Mouse (Mus musculus): ENCODE data around the gene Adap1. TPM values are rescaled to one million over a fixed set of nuclear protein-coding genes. Genes with fewer than 3 reads are reported as not detected.
A peak's percentile ranks its signal among the peaks of the same experiment; 100 is the strongest.

Gene Adap1
- 0.26 and 0.46 TPM in 2 replicates for polyA plus RNA-seq (2016; fragmentation: Nextera tagmentation; extraction: Ambion mirVana)

DNA sequence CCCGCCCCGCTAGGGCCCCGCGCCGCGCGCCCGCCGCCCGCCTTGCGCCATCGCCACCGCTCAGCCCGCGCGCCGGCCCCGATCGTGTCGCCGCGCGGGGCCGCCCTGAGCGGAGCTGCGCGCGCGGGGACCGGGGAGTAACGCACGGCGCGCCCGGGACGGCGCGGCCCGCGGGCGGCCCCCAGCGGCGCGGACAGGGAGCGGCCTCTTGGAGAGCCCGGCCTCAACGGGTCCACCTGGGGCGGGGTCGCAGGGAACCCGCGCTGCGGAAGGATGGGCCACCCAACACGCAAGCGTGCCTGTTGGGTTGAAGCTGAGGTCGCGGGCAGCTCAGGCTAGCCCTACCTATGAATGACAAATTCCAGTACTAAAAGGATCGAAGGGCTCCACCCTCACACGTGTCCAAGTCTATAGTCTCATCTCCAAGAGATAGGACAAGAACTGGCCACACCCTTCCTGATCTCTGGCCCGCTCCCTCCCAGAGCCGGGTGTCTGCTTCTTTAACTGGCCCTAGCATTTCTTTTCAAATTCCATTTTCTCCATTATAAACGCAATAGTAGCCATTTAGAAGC, at the start of gene Adap1:
Adap1 (minus strand) TSS at position 228 of the 572 bp plus-strand sequence.
- H3K27me3 ChIP-seq (ENCODE audit: low read depth, poor library complexity, severe bottlenecking) = peaks cover 76% of the 10 kb centered on the region
- H3K36me3 ChIP-seq = no peaks in the 10 kb centered on the region
- H3K4me3 ChIP-seq = peak within 1 kb of the TSS; percentile 65
- H3K9me3 ChIP-seq (replicated peaks) = no peaks in the 10 kb centered on the region
- H3K27ac ChIP-seq = 0 out of 2 replicates have a peak within 1 kb of the TSS, but pooled peaks have one; percentile 9
- WGBS = 8% methylated on average over 61 of the region's 61 CpGs
- peaks cover 19% of the 10 kb centered on the region for H3K4me1 ChIP-seq
- peak; percentile 62 for DNase-seq (ENCODE audit: low spot score)

GRCm38 (mm10) chr5:139374841-139375240, 49.4 kb upstream of the Adap1 start:
- peaks cover 60% of the 10 kb centered on the region for H3K4me1 ChIP-seq
- no peaks in the 10 kb centered on the region for H3K36me3 ChIP-seq
- WGBS = 89% methylated on average over 2 of the region's 2 CpGs
- H3K4me3 ChIP-seq = no peak overlapping the region
- H3K9me3 ChIP-seq (replicated peaks) = no peaks in the 10 kb centered on the region
- H3K27me3 ChIP-seq (ENCODE audit: low read depth, poor library complexity, severe bottlenecking) = no peaks in the 10 kb centered on the region
- no peak overlapping the region for H3K27ac ChIP-seq
- DNase-seq (ENCODE audit: low spot score) = no peak

GRCm38 (mm10) chr5:139373889-139374444, 48.5 kb upstream of the Adap1 start:
- no peak for DNase-seq (ENCODE audit: low spot score)
- Histone ChIP-seq H3K27ac (no peak overlapping the region), H3K9me3 (replicated peaks) (no peaks in the 10 kb centered on the region), H3K4me3 (no peak overlapping the region), H3K4me1 (peaks cover 52% of the 10 kb centered on the region), H3K36me3 (no peaks in the 10 kb centered on the region), H3K27me3 (ENCODE audit: low read depth, poor library complexity, severe bottlenecking) (no peaks in the 10 kb centered on the region)
- 85% methylated on average over 6 of the region's 6 CpGs for WGBS

DNA sequence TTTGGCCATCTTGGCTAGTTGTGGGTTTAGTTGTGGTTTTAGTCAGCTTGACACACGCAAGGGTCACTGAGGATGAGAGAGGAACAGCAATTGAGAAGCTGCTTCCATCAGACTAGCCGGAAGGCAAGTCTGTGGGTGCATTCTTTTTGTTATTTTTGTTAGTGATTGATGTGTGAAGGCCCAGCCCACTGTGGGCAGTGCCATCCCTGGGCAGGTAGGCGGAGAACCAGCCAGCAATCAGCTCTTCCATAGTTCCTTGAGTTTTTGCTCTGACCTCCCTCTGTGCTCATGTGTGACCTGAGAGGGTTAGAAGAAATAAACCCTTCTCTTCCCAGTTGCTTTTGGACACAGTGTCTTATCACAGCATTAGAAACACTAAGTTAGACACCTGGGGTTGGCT, 47.7 kb upstream of the Adap1 start:
- no peaks in the 10 kb centered on the region for H3K36me3 ChIP-seq
- peaks cover 46% of the 10 kb centered on the region for H3K4me1 ChIP-seq
- H3K4me3 ChIP-seq = no peak overlapping the region
- no peak overlapping the region for H3K27ac ChIP-seq
- WGBS = 83% methylated on average over 3 of the region's 3 CpGs
- H3K9me3 ChIP-seq (replicated peaks) = no peaks in the 10 kb centered on the region
- no peak for DNase-seq (ENCODE audit: low spot score)
- no peaks in the 10 kb centered on the region for H3K27me3 ChIP-seq (ENCODE audit: low read depth, poor library complexity, severe bottlenecking)

- peak; percentile 96 for DNase-seq (ENCODE audit: low spot score)
- no peaks in the 10 kb centered on the region for H3K9me3 ChIP-seq (replicated peaks)
- H3K27me3 ChIP-seq (ENCODE audit: low read depth, poor library complexity, severe bottlenecking) = no peaks in the 10 kb centered on the region
- 2% methylated on average over 39 of the region's 39 CpGs for WGBS
- H3K4me3 ChIP-seq = peak overlapping the region; percentile 77
- peak overlapping the region; percentile 98 for H3K27ac ChIP-seq
- H3K4me1 ChIP-seq = peaks cover 34% of the 10 kb centered on the region
- no peaks in the 10 kb centered on the region for H3K36me3 ChIP-seq
These were observed 46.4 kb upstream of the Adap1 start for GRCm38 (mm10) chr5:139371631-139372401.

GRCm38 (mm10) chr5:139371118-139371517, 45.7 kb upstream of the Adap1 start:
- 68% methylated on average over 5 of the region's 5 CpGs for WGBS
- Histone ChIP-seq H3K4me1 (peaks cover 38% of the 10 kb centered on the region), H3K27ac (peak overlapping the region; percentile 98)

GRCm38 (mm10) chr5:139370336-139370735, 44.9 kb upstream of the Adap1 start:
- H3K9me3 ChIP-seq (replicated peaks) = no peaks in the 10 kb centered on the region
- H3K27ac ChIP-seq = peak overlapping the region; percentile 19; the same call in 1 of the 2 replicates
- no peaks in the 10 kb centered on the region for H3K36me3 ChIP-seq
- H3K27me3 ChIP-seq (ENCODE audit: low read depth, poor library complexity, severe bottlenecking) = no peaks in the 10 kb centered on the region
- WGBS = 85% methylated on average over 6 of the region's 6 CpGs
- peaks cover 44% of the 10 kb centered on the region for H3K4me1 ChIP-seq
- DNase-seq (ENCODE audit: low spot score) = no peak
- H3K4me3 ChIP-seq = no peak overlapping the region

More at GRCm38 (mm10) chr5:139371118-139371517, 45.7 kb upstream of the Adap1 start:
- no peak for DNase-seq (ENCODE audit: low spot score)
- Histone ChIP-seq H3K9me3 (replicated peaks) (no peaks in the 10 kb centered on the region), H3K36me3 (no peaks in the 10 kb centered on the region), H3K4me3 (peak overlapping the region; percentile 77), H3K27me3 (ENCODE audit: low read depth, poor library complexity, severe bottlenecking) (no peaks in the 10 kb centered on the region)

DNA sequence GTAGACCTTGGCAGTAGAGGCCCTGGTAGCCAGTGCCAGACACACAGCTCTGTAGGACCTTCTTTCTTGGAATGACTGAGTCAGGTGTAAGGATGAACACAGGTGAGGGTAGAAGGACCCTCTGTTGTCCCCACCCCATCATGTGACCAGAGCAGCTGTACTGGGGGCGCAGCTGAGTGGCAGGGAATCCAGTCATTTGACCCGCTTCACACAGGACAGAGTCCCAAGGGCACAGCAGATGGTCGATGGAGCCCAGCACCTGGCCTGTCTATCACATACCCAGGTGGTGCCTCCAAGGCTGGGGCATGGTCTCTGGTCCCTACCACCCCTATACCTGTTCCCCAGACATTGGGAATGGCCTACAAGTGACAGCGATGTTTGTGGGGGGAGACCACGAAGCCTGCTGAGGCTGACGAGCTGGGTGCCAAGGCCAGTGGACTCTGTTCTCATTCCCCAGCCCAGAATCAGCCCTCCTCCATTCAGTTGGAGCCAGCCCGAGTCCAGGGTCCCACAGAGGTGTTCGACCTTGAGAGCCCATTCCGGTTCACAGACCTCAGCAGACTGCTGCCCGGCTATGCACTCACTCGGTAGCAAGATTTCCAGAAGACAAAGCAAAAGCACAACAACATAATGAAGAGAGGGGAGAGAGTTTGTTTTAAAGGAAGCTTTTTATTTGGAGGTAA, 43.4 kb upstream of the Adap1 start:
- no peak overlapping the region for H3K27ac ChIP-seq
- H3K27me3 ChIP-seq (ENCODE audit: low read depth, poor library complexity, severe bottlenecking) = no peaks in the 10 kb centered on the region
- peaks cover 51% of the 10 kb centered on the region for H3K4me1 ChIP-seq
- peaks cover 1% of the 10 kb centered on the region; the same call in 1 of the 2 replicates for H3K36me3 ChIP-seq
- H3K9me3 ChIP-seq (replicated peaks) = no peaks in the 10 kb centered on the region
- no peak for DNase-seq (ENCODE audit: low spot score)
- WGBS = 86% methylated on average over 11 of the region's 11 CpGs
- H3K4me3 ChIP-seq = no peak overlapping the region

- WGBS = 94% methylated on average over 4 of the region's 4 CpGs
- H3K36me3 ChIP-seq = peaks cover 7% of the 10 kb centered on the region; the same call in 1 of the 2 replicates
- no peak for DNase-seq (ENCODE audit: low spot score)
- H3K4me3 ChIP-seq = no peak overlapping the region
- H3K4me1 ChIP-seq = peaks cover 51% of the 10 kb centered on the region
- no peaks in the 10 kb centered on the region for H3K27me3 ChIP-seq (ENCODE audit: low read depth, poor library complexity, severe bottlenecking)
- no peaks in the 10 kb centered on the region for H3K9me3 ChIP-seq (replicated peaks)
- no peak overlapping the region for H3K27ac ChIP-seq
These were observed 42.5 kb upstream of the Adap1 start for GRCm38 (mm10) chr5:139367884-139368458.

GRCm38 (mm10) chr5:139366484-139366883, 41.1 kb upstream of the Adap1 start:
- Histone ChIP-seq H3K9me3 (replicated peaks) (no peaks in the 10 kb centered on the region), H3K27ac (0 out of 2 replicates have a peak overlapping the region, but pooled peaks have one; percentile 25), H3K4me1 (peaks cover 44% of the 10 kb centered on the region), H3K4me3 (no peak overlapping the region), H3K36me3 (peaks cover 14% of the 10 kb centered on the region; the same call in 1 of the 2 replicates), H3K27me3 (ENCODE audit: low read depth, poor library complexity, severe bottlenecking) (no peaks in the 10 kb centered on the region)
- WGBS = 84% methylated on average over 11 of the region's 11 CpGs
- DNase-seq (ENCODE audit: low spot score) = no peak

GRCm38 (mm10) chr5:139365827-139366226, 40.4 kb upstream of the Adap1 start:
- 89% methylated on average over 1 of the region's 1 CpGs for WGBS
- H3K27ac ChIP-seq = no peak overlapping the region
- no peaks in the 10 kb centered on the region for H3K27me3 ChIP-seq (ENCODE audit: low read depth, poor library complexity, severe bottlenecking)
- peaks cover 42% of the 10 kb centered on the region for H3K4me1 ChIP-seq
- H3K36me3 ChIP-seq = peaks cover 18% of the 10 kb centered on the region; the same call in 1 of the 2 replicates
- H3K4me3 ChIP-seq = no peak overlapping the region
- H3K9me3 ChIP-seq (replicated peaks) = no peaks in the 10 kb centered on the region
- no peak for DNase-seq (ENCODE audit: low spot score)

DNA sequence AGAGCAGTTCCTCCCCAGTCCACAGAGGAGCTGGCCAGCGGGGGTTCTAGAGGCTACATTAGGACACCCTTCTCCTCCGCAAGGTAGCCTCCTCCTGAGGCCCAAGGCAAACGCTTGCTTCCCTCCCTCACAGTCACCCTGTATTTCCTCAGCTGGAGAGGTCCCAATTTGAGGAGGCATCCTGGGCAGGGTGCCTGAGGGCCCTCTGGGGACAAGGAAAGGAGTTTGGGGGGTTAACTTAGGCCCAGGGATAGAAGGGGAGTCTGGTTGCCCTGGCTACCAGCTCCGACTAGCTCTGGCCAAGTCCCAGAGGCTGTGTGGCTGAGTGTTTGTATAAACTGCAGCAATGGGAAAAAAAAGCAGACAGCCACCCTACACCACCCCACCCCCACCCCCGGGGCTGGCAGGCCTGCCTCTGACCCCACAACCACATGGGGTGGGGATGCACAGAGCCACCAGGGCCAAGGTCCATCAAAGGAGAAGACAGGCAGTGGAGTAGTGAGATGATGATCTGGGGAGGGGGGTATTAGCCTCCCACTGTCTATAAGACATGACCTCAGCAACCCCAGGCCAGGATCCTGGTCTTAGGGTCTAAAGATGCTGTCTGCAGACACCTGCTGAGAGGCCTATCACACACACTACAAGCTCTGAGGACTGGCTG, 39.6 kb upstream of the Adap1 start:
- WGBS = 36% methylated on average over 5 of the region's 5 CpGs

More for the DNA sequence above, 39.6 kb upstream of the Adap1 start:
- no peak for DNase-seq (ENCODE audit: low spot score)
- Histone ChIP-seq H3K4me3 (peak overlapping the region; percentile 2; the same call in 1 of the 2 replicates), H3K27me3 (ENCODE audit: low read depth, poor library complexity, severe bottlenecking) (no peaks in the 10 kb centered on the region), H3K4me1 (peaks cover 35% of the 10 kb centered on the region), H3K36me3 (peaks cover 19% of the 10 kb centered on the region; the same call in 1 of the 2 replicates), H3K27ac (peak overlapping the region; percentile 72), H3K9me3 (replicated peaks) (no peaks in the 10 kb centered on the region)

All from limb, embryonic 10.5 days (tissue).